ENCODE assay signal across 9 mouse cellular contexts in the genomic region with DNA sequence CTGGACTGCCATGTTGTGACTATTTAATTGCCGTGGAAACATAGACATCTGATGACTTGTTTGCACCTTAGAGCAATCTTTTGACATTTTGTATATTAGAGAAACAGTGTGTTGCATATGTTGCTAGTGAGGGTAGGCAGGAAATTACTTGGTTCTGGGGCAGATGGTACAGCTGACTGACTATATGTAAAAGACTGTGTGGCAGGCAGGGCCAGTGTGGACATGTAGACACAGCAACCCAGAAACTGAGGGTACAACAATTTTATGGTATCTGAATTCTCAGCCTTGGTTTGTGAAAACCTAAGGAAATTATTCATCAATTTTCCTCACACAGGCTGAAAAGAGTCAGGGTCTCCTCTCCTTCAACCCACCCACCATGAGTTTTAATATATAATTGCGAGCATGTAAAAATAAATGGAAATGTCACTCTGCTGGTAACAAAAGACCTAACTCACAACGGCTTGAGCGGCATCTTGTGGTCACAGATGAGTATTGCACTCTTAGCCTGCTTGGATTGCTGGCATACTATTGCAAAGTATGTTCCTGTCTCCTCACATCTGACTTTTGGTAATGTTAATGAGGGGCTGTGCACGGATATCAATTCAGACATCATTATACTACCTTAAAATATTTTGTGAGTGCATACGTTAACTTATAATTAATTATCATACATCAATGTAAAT.
A peak's percentile ranks its signal among the peaks of the same experiment; 100 is the strongest.
DNase-seq lines count a peak whose midpoint lies in the region; ATAC-seq and TF ChIP-seq lines count a peak whose summit lies in the region.
"Had no signal": no experiment of that assay in that cellular context is flagged by ENCODE, and none has a peak within 500 bp of the region (broad histone marks: within the 10 kb centered on the region; RNA-seq: fewer than 3 reads in every experiment).

No protein-coding gene starts in this region.

- no peaks in the 10 kb centered on the region for H3K4me1 ChIP-seq in heart, embryonic 11.5 days (ENCODE audit: control insufficient read depth, insufficient read depth, low read length)
- H3K4me1 ChIP-seq in bone marrow, adult 2 months (ENCODE audit: control insufficient read depth, insufficient read depth, low read length): no peaks in the 10 kb centered on the region
- no peaks in the 10 kb centered on the region for H3K4me1 ChIP-seq in embryonic facial prominence, embryonic 15.5 days
- H3K4me1 ChIP-seq in hindbrain, embryonic 15.5 days (replicated peaks): peaks cover 19% of the 10 kb centered on the region
- 0 out of 2 replicates have a peak, but pooled peaks cover 5% of the 10 kb centered on the region for H3K4me1 ChIP-seq in midbrain, postnatal 0 days (ENCODE audit: insufficient read depth, low read length)
- H3K4me1 ChIP-seq: megakaryocyte, embryonic 14.5 days had no signal

- no peak overlapping the region for H3K4me3 ChIP-seq in heart, embryonic 11.5 days (ENCODE audit: low read depth, low read length)
- no peak overlapping the region for H3K4me3 ChIP-seq in bone marrow, adult 2 months (replicated peaks; ENCODE audit: control insufficient read depth, low read depth, low read length)
- H3K4me3 ChIP-seq in embryonic facial prominence, embryonic 15.5 days (replicated peaks): no peak overlapping the region
- H3K4me3 ChIP-seq in hindbrain, embryonic 15.5 days: no peak overlapping the region
- no peak overlapping the region for H3K4me3 ChIP-seq in midbrain, postnatal 0 days (ENCODE audit: low read depth, low read length)
- H3K4me3 ChIP-seq: megakaryocyte, embryonic 14.5 days had no signal

- intact Hi-C loops in heart, postnatal 14 days (cut with DNase I): loop anchor here (5.0 to 10.0 kb wide), 2 partner anchors 583 to 1635 kb away; no protein-coding TSS in a partner anchor

- TF ChIP-seq CTCF in bone marrow, adult 2 months (IDR thresholded peaks at IDR 0.05; ENCODE audit: control insufficient read depth, insufficient read depth, low read length): peak; percentile 22; the same call in 1 of the 2 replicates
- TF ChIP-seq CTCF in midbrain, postnatal 0 days (IDR thresholded peaks at IDR 0.05): peak; percentile 99

- H3K36me3 ChIP-seq in heart, embryonic 11.5 days (ENCODE audit: control insufficient read depth, insufficient read depth, low read length): no peaks in the 10 kb centered on the region
- H3K36me3 ChIP-seq in embryonic facial prominence, embryonic 15.5 days: no peaks in the 10 kb centered on the region
- H3K36me3 ChIP-seq in hindbrain, embryonic 15.5 days: no peaks in the 10 kb centered on the region
- no peaks in the 10 kb centered on the region for H3K36me3 ChIP-seq in midbrain, postnatal 0 days (ENCODE audit: insufficient read depth, low read length)

- no peaks in the 10 kb centered on the region for H3K27me3 ChIP-seq in heart, embryonic 11.5 days (ENCODE audit: control insufficient read depth, insufficient read depth, low read length)
- H3K27me3 ChIP-seq in embryonic facial prominence, embryonic 15.5 days: no peaks in the 10 kb centered on the region; the same call in 1 of the 2 replicates
- H3K27me3 ChIP-seq in hindbrain, embryonic 15.5 days: 0 out of 2 replicates have a peak, but pooled peaks cover 4% of the 10 kb centered on the region
- no peaks in the 10 kb centered on the region for H3K27me3 ChIP-seq in midbrain, postnatal 0 days (ENCODE audit: insufficient read depth, low read length)
- H3K27me3 ChIP-seq: megakaryocyte, embryonic 14.5 days had no signal

- no peak overlapping the region for H3K9ac ChIP-seq in heart, embryonic 11.5 days (ENCODE audit: low read depth, low read length)
- no peak overlapping the region for H3K9ac ChIP-seq in embryonic facial prominence, embryonic 15.5 days
- no peak overlapping the region for H3K9ac ChIP-seq in hindbrain, embryonic 15.5 days
- no peak overlapping the region for H3K9ac ChIP-seq in midbrain, postnatal 0 days (replicated peaks; ENCODE audit: low read length, poor library complexity, severe bottlenecking)

- no peak overlapping the region for H3K4me2 ChIP-seq in heart, embryonic 11.5 days
- no peak overlapping the region for H3K4me2 ChIP-seq in embryonic facial prominence, embryonic 15.5 days (replicated peaks)
- H3K4me2 ChIP-seq in hindbrain, embryonic 15.5 days: no peak overlapping the region
- H3K4me2 ChIP-seq in midbrain, postnatal 0 days (ENCODE audit: low read depth, low read length, poor library complexity, severe bottlenecking): no peak overlapping the region

- H3K27ac ChIP-seq in heart, embryonic 11.5 days (ENCODE audit: low read depth, low read length): no peak overlapping the region
- no peak overlapping the region for H3K27ac ChIP-seq in bone marrow, adult 2 months (ENCODE audit: control insufficient read depth, insufficient read depth, low read depth, low read length, poor library complexity)
- H3K27ac ChIP-seq in embryonic facial prominence, embryonic 15.5 days (replicated peaks): no peak overlapping the region
- H3K27ac ChIP-seq in hindbrain, embryonic 15.5 days (replicated peaks): no peak overlapping the region
- no peak overlapping the region for H3K27ac ChIP-seq in midbrain, postnatal 0 days (ENCODE audit: low read depth, low read length)

- ATAC-seq in heart, embryonic 11.5 days (replicated peaks; ENCODE audit: insufficient number of reproducible peaks, low FRiP score, low TSS enrichment): no peak
- ATAC-seq in embryonic facial prominence, embryonic 15.5 days (ENCODE audit: insufficient number of reproducible peaks, low FRiP score, low TSS enrichment, low read depth): 0 out of 2 replicates have a peak, but pooled peaks have one; percentile 15
- peak; percentile 70; the same call in 1 of the 2 replicates for ATAC-seq in hindbrain, embryonic 15.5 days (ENCODE audit: low FRiP score, low read depth)
- ATAC-seq in midbrain, postnatal 0 days (ENCODE audit: low FRiP score): peak; percentile 76; the same call in 1 of the 2 replicates

- no peak for TF ChIP-seq POLR2A in bone marrow, adult 2 months (IDR thresholded peaks at IDR 0.05; ENCODE audit: borderline replicate concordance, control insufficient read depth, low read depth, low read length)

- no peaks in the 10 kb centered on the region for H3K9me3 ChIP-seq in heart, embryonic 11.5 days (replicated peaks; ENCODE audit: control insufficient read depth, low read length)
- no peaks in the 10 kb centered on the region for H3K9me3 ChIP-seq in embryonic facial prominence, embryonic 15.5 days (replicated peaks)
- H3K9me3 ChIP-seq in hindbrain, embryonic 15.5 days: no peaks in the 10 kb centered on the region
- H3K9me3 ChIP-seq in midbrain, postnatal 0 days (ENCODE audit: low read length): no peaks in the 10 kb centered on the region
- H3K9me3 ChIP-seq: megakaryocyte, embryonic 14.5 days had no signal

- WGBS in heart, embryonic 11.5 days (ENCODE audit: insufficient replicate concordance): 18% methylated on average over 6 of the region's 6 CpGs
- WGBS in bone marrow, adult 2 months: 17% methylated on average over 6 of the region's 6 CpGs
- 14% methylated on average over 6 of the region's 6 CpGs for WGBS in embryonic facial prominence, embryonic 15.5 days
- 16% methylated on average over 6 of the region's 6 CpGs for WGBS in hindbrain, embryonic 15.5 days
- 13% methylated on average over 6 of the region's 6 CpGs for WGBS in midbrain, postnatal 0 days

- DNase-seq in heart, postnatal 14 days: peak; percentile 47 to 72
- peak; percentile 30 to 39 for DNase-seq in left cerebral cortex, adult 8-10 months (ENCODE audit: low spot score in 2 of 2)
- DNase-seq in midbrain, postnatal 0 days (ENCODE audit: low spot score): peak; percentile 87
- DNase-seq in thymus, postnatal 14 days: peak; percentile 17

Comparison
In these comparisons a context has a peak if more than half of its experiments do, and no peak if none do; other contexts are left out.
1. DNase-seq: peak in every context shown above with its lines; median percentile 87 in midbrain, postnatal 0 days; 60 in heart, postnatal 14 days; 34 in left cerebral cortex, adult 8-10 months; 17 in thymus, postnatal 14 days.